Mouse (Mus musculus) CH12.LX (cell line): ENCODE measurements at regions not wholly inside any gene's neighbourhood (a gene's known extent, or its start where the extent isn't known, plus 50 kb on each side); places are given as distances from the start of the nearest gene placed in this dataset.

ENCODE experiments used
- CTCF ChIP-seq, 2 experiments: IDR thresholded peaks in 1 of 2; conservative IDR thresholded peaks in 1 of 2; 2 replicates each; pipeline ENCODE4 v1.5.1; 2011 to 2012; ENCODE audit warnings: low read depth in 2 of 2, low read length in 2 of 2, improper control_type of control experiment in 1 of 2, inconsistent platforms in 1 of 2, mild to moderate bottlenecking in 1 of 2, moderate library complexity in 1 of 2
- HCFC1 ChIP-seq: IDR thresholded peaks from 2 replicates; pipeline ENCODE4 v1.6.1; 2012; ENCODE audit warnings: low read depth, mild to moderate bottlenecking, inconsistent platforms, low read length, improper control_type of control experiment
- POLR2A ChIP-seq: IDR thresholded peaks from 2 replicates; pipeline ENCODE4 v1.6.1; 2011; ENCODE audit warnings: low read depth, mild to moderate bottlenecking, improper control_type of control experiment, low read length

- TF ChIP-seq CTCF (conservative IDR thresholded peaks at IDR 0.05 in 1 of 2, IDR thresholded peaks at IDR 0.05 in 1 of 2; ENCODE audit: low read depth in 2 of 2, low read length in 2 of 2) (no peak), POLR2A (no peak), HCFC1 (no peak)
Measured at GRCm38 (mm10) chr7:67428388-67428787, 55.7 kb upstream of the Mef2a start.
